Mouse (Mus musculus): Measurements from ENCODE around the gene Bst1.

Bst1 gene

GRCm38 (mm10) chr5:43848275-43848674, 29.6 kb downstream of the Bst1 start:
- in situ Hi-C loops (cut with MboI, MseI): no loop called here

GRCm38 (mm10) chr5:43853096-43853867, 34.6 kb downstream of the Bst1 start:
- in situ Hi-C loops (cut with MboI, MseI): no loop called here

- in situ Hi-C loops (cut with MboI, MseI): no loop called here
Observed at GRCm38 (mm10) chr5:43853868-43854488, 35.3 kb downstream of the Bst1 start.

GRCm38 (mm10) chr5:43855769-43856168, 37.1 kb downstream of the Bst1 start:
- in situ Hi-C loops (cut with MboI, MseI): loop anchor here in 1 of 2 experiments (5.0 kb wide), 1 partner anchor 48 kb away; no protein-coding TSS in a partner anchor

- in situ Hi-C loops (cut with MboI, MseI): loop anchor here in 1 of 2 experiments (5.0 kb wide), 1 partner anchor 52 kb away; no protein-coding TSS in a partner anchor
Observed at GRCm38 (mm10) chr5:43859663-43860062, 41.0 kb downstream of the Bst1 start.

- in situ Hi-C loops (cut with MboI, MseI): no loop called here
Observed at GRCm38 (mm10) chr5:43860096-43860495, 41.4 kb downstream of the Bst1 start.

- in situ Hi-C loops (cut with MboI, MseI): no loop called here
Observed at GRCm38 (mm10) chr5:43860670-43861431, 42.2 kb downstream of the Bst1 start.

GRCm38 (mm10) chr5:43863642-43864041, 45.0 kb downstream of the Bst1 start:
- in situ Hi-C loops (cut with MboI, MseI): no loop called here

GRCm38 (mm10) chr5:43865316-43865715, 46.6 kb downstream of the Bst1 start:
- in situ Hi-C loops (cut with MboI, MseI): no loop called here

- in situ Hi-C loops (cut with MboI, MseI): no loop called here
Observed at GRCm38 (mm10) chr5:43868253-43868652, 49.6 kb downstream of the Bst1 start, which contains the start of gene Cd38. TSS of gene Cd38 (plus strand) at chr5:43868553.

- in situ Hi-C loops (cut with MboI, MseI): no loop called here
Observed at GRCm38 (mm10) chr5:43868711-43869600, 50.3 kb downstream of the Bst1 start.

- in situ Hi-C loops (cut with MboI, MseI): loop anchor here in 1 of 2 experiments (5.0 kb wide), 1 partner anchor 75 kb away; no protein-coding TSS in a partner anchor
Observed at GRCm38 (mm10) chr5:43871845-43872244, 53.2 kb downstream of the Bst1 start.

GRCm38 (mm10) chr5:43872652-43873051, 54.0 kb downstream of the Bst1 start:
- in situ Hi-C loops (cut with MboI, MseI): loop anchor here in 1 of 2 experiments (5.0 kb wide), 1 partner anchor 75 kb away; no protein-coding TSS in a partner anchor

- in situ Hi-C loops (cut with MboI, MseI): no loop called here
Observed at GRCm38 (mm10) chr5:43882034-43882433, 63.3 kb downstream of the Bst1 start.

- in situ Hi-C loops (cut with MboI, MseI): loop anchor here (5.0 kb wide), 2 partner anchors 48 to 372 kb away; no protein-coding TSS in a partner anchor
Observed at GRCm38 (mm10) chr5:43885060-43885820, 66.6 kb downstream of the Bst1 start.

- in situ Hi-C loops (cut with MboI, MseI): loop anchor here in 1 of 2 experiments (10.0 kb wide), 1 partner anchor 102 kb away; no protein-coding TSS in a partner anchor
Observed at GRCm38 (mm10) chr5:43892386-43892785, 73.7 kb downstream of the Bst1 start.
